Mouse (Mus musculus) midbrain, postnatal 0 days (tissue): Measurements from ENCODE around the gene Asphd1. TPM values are rescaled to one million over a fixed set of nuclear protein-coding genes. Genes with fewer than 3 reads are reported as not detected.

ENCODE experiments used
- ATAC-seq: fragments of 200-750 bp; cut with Nextera tagmentation; 2 replicates; pipeline ENCODE4 v1.8.0; 2017; ENCODE audit warnings: moderate number of reproducible peaks, mild to moderate bottlenecking, moderate TSS enrichment, moderate library complexity; ENCODE audit not compliant: low FRiP score
- DNase-seq: peaks from one replicate; pipeline ENCODE4 v3.0.0-alpha.2; 2015; ENCODE audit warnings: low spot score
- H3K27ac ChIP-seq: fragments of 300-500 bp; sonication (generic); 2 replicates; pipeline ENCODE4 v1.5.1; 2014; ENCODE audit warnings: low read depth, mild to moderate bottlenecking, low read length, mixed read lengths
- H3K27me3 ChIP-seq: fragments of 300-500 bp; sonication (generic); 2 replicates; pipeline ENCODE4 v1.6.1; 2014; ENCODE audit warnings: low read length, control low read depth, mixed read lengths; ENCODE audit not compliant: insufficient read depth
- H3K36me3 ChIP-seq: fragments of 300-500 bp; sonication (generic); 2 replicates; pipeline ENCODE4 v1.6.1; 2014; ENCODE audit warnings: low read length, control low read depth, mixed read lengths; ENCODE audit not compliant: insufficient read depth
- H3K4me1 ChIP-seq: fragments of 300-500 bp; sonication (generic); 2 replicates; pipeline ENCODE4 v1.6.1; 2014; ENCODE audit warnings: mild to moderate bottlenecking, control low read depth, antibody characterized with exemption, low read length, mixed read lengths; ENCODE audit not compliant: insufficient read depth
- H3K4me2 ChIP-seq: fragments of 300-500 bp; sonication (generic); 2 replicates; pipeline ENCODE4 v1.6.1; 2014; ENCODE audit warnings: low read depth, mild to moderate bottlenecking, low read length, mixed read lengths; ENCODE audit not compliant: poor library complexity, severe bottlenecking
- H3K4me3 ChIP-seq: fragments of 300-500 bp; sonication (generic); 2 replicates; pipeline ENCODE4 v1.5.1; 2014; ENCODE audit warnings: low read depth, mild to moderate bottlenecking, low read length, moderate library complexity
- H3K9ac ChIP-seq: fragments of 300-500 bp; sonication (generic); replicated peaks from 2 replicates; pipeline ENCODE4 v1.6.1; 2014; ENCODE audit warnings: mild to moderate bottlenecking, low read length, moderate library complexity, mixed read lengths; ENCODE audit not compliant: poor library complexity, severe bottlenecking
- H3K9me3 ChIP-seq: fragments of 300-500 bp; sonication (generic); 2 replicates; pipeline ENCODE4 v1.6.1; 2016; ENCODE audit warnings: low read length, control low read depth
- CTCF ChIP-seq: IDR thresholded peaks from 2 replicates; pipeline ENCODE4 v1.5.1; 2016; ENCODE audit warnings: antibody characterized with exemption, mild to moderate bottlenecking
- WGBS: fragments of 180-500 bp; shearing (Covaris S2); extraction: QIAGEN DNeasy Blood & Tissue Kit; methylation state at CpG from one replicate; pipeline ENCODE4 v1.1.7; 2014; 5-methylcytosine and 5-hydroxymethylcytosine counted together
- polyA plus RNA-seq: library from polyadenylated mRNA; unstranded; fragments of >200 nt; fragmentation: Nextera tagmentation; extraction: Ambion mirVana; gene quantifications from 2 replicates; pipeline ENCODE4 v1.2.1, GENCODE M21; 2015
- total RNA-seq: library from RNA; depleted of rRNA; stranded (reverse); fragments of >200 nt; gene quantifications from 2 replicates; pipeline ENCODE4 v1.2.3, GENCODE M21; 2014

The Asphd1 gene
- total and polyA plus RNA-seq, 2 experiments from 2014 or later, result 17.6 to 44.5 TPM

DNA sequence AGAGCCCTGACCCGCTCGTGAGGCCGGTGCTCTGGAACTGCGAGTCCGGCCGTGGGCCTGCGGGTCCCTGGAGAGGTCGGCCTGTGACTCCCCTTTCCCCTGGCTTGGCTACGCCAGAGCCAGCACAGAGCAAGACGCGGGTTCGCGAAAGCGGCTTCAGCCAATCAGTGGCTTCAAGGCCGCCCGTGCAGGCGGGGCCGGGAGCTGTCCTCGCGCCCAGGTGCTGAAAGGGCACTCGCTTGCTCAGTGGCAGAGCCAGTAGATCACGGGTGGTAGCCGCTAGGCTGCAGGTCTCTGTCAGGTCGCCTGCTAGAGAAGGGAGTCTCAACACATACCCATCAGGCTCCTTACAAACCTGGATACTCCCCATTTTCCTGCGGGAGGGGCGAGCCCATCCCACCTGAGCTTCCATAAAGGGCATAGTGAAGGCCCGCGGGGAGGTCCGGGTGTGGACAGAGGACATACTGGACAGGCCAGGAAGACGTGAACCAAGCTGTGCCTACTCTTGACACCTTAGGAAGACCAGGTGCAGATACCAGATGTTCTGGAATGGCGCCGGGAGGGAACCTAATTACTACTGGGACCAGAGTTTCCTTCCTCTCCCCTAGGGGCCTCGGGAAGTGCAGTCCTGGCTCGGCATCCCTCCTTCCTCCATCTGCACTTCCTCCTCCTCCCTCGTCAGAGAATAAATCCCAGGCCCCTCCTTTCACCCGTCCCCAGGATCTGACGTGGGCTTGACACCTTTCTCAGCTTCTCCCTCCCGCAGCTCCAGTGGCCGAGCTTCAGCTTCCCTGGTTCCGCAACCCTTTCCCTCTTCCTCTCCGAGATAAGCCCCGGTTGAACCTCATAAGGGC, 638 bp upstream of the Asphd1 start, which contains the start of gene Sez6l2:
Sez6l2 (plus strand) TSS at position 771 of the 854 bp plus-strand sequence.
- Histone ChIP-seq H3K9me3 (no peaks in the 10 kb centered on the region), H3K4me3 (peak within 1 kb of the TSS; percentile 63), H3K9ac (peak within 1 kb of the TSS; percentile 86), H3K4me2 (peak within 1 kb of the TSS; percentile 95), H3K4me1 (peaks cover 19% of the 10 kb centered on the region), H3K36me3 (peaks cover 19% of the 10 kb centered on the region), H3K27me3 (no peaks in the 10 kb centered on the region), H3K27ac (peak within 1 kb of the TSS; percentile 95)
- no peak for TF ChIP-seq CTCF
- DNase-seq (peak; percentile 91), ATAC-seq (peak; percentile 91)
- WGBS, result under 1% methylated on average over 40 of the region's 42 CpGs

- no peak for TF ChIP-seq CTCF
- ATAC-seq, result no peak
- Histone ChIP-seq H3K9me3 (no peaks in the 10 kb centered on the region), H3K27ac (peak overlapping the region; percentile 95), H3K4me3 (peak overlapping the region; percentile 63), H3K27me3 (no peaks in the 10 kb centered on the region), H3K9ac (peak overlapping the region; percentile 86), H3K36me3 (peaks cover 26% of the 10 kb centered on the region), H3K4me2 (peak overlapping the region; percentile 95), H3K4me1 (peaks cover 19% of the 10 kb centered on the region)
- 69% methylated on average over 10 of the region's 10 CpGs for WGBS
- no peak for DNase-seq
Observed at GRCm38 (mm10) chr7:126948626-126949025, 756 bp downstream of the Asphd1 start.

DNA sequence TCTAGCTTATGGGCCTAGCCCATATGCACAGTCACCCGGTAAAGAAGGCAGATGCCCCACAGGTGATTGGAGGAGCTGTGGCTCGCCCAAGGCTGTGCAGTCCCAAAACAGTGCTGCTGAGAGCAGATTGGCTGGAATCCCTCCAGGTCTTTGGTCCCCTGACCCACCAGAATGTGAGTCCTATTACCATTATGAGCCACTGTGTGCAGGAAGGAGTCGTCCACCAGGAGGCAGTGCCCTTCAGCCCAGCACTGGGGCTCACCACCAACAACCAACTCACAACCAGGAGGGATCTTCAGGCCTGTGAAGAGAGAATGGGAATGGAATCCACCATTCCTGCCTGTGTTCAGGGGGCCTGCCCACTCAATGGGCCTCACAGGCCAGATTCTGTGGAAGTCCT, 2.9 kb downstream of the Asphd1 start:
- TF ChIP-seq CTCF, result peak; percentile 72
- peak; percentile 46 for DNase-seq
- no peaks in the 10 kb centered on the region for H3K9me3 ChIP-seq
- peaks cover 28% of the 10 kb centered on the region for H3K36me3 ChIP-seq
- no peak overlapping the region for H3K9ac ChIP-seq
- peaks cover 8% of the 10 kb centered on the region; the same call in 1 of the 2 replicates for H3K4me1 ChIP-seq
- no peaks in the 10 kb centered on the region for H3K27me3 ChIP-seq
- no peak overlapping the region for H3K4me3 ChIP-seq
- ATAC-seq, result no peak
- no peak overlapping the region; the same call in 1 of the 2 replicates for H3K4me2 ChIP-seq
- 39% methylated on average over 3 of the region's 3 CpGs for WGBS
- H3K27ac ChIP-seq, result no peak overlapping the region

- TF ChIP-seq CTCF, result no peak
- H3K4me1 ChIP-seq, result no peaks in the 10 kb centered on the region
- no peak overlapping the region for H3K27ac ChIP-seq
- DNase-seq (no peak), ATAC-seq (no peak)
- H3K9me3 ChIP-seq, result no peaks in the 10 kb centered on the region
- WGBS, result 47% methylated on average over 5 of the region's 5 CpGs
- H3K4me2 ChIP-seq, result no peak overlapping the region
- H3K27me3 ChIP-seq, result no peaks in the 10 kb centered on the region
- no peak overlapping the region for H3K9ac ChIP-seq
- H3K4me3 ChIP-seq, result no peak overlapping the region
- H3K36me3 ChIP-seq, result peaks cover 40% of the 10 kb centered on the region
Observed at GRCm38 (mm10) chr7:126941801-126942200, 7.6 kb downstream of the Asphd1 start.

GRCm38 (mm10) chr7:126941171-126941570, 8.2 kb downstream of the Asphd1 start:
- Histone ChIP-seq H3K4me1 (no peaks in the 10 kb centered on the region), H3K27ac (no peak overlapping the region), H3K9me3 (no peaks in the 10 kb centered on the region), H3K4me2 (no peak overlapping the region), H3K27me3 (no peaks in the 10 kb centered on the region), H3K9ac (no peak overlapping the region), H3K36me3 (peaks cover 42% of the 10 kb centered on the region), H3K4me3 (no peak overlapping the region)
- 51% methylated on average over 6 of the region's 6 CpGs for whole genome bisulfite sequencing
- ATAC-seq (no peak), DNase-seq (no peak)
- no peak for TF ChIP-seq CTCF

GRCm38 (mm10) chr7:126932652-126933051, 16.7 kb downstream of the Asphd1 start:
- DNase-seq, result no peak
- no peaks in the 10 kb centered on the region for H3K27me3 ChIP-seq
- ATAC-seq, result no peak
- H3K9ac ChIP-seq, result no peak overlapping the region
- H3K27ac ChIP-seq, result no peak overlapping the region
- 85% methylated on average over 2 of the region's 2 CpGs for WGBS
- no peaks in the 10 kb centered on the region for H3K9me3 ChIP-seq
- no peak for TF ChIP-seq CTCF
- H3K4me2 ChIP-seq, result no peak overlapping the region
- H3K36me3 ChIP-seq, result peaks cover 8% of the 10 kb centered on the region; the same call in 1 of the 2 replicates
- no peak overlapping the region for H3K4me3 ChIP-seq
- H3K4me1 ChIP-seq, result 0 out of 2 replicates have a peak, but pooled peaks cover 2% of the 10 kb centered on the region
